Mouse (Mus musculus): ENCODE measurements around the gene Amotl1. TPM values are rescaled to one million over a fixed set of nuclear protein-coding genes. Genes with fewer than 3 reads are reported as not detected.

Amotl1 gene
- polyA plus RNA-seq (2015; fragmentation: Nextera tagmentation; extraction: Ambion mirVana), result 1.6 and 1.9 TPM in 2 replicates

DNA sequence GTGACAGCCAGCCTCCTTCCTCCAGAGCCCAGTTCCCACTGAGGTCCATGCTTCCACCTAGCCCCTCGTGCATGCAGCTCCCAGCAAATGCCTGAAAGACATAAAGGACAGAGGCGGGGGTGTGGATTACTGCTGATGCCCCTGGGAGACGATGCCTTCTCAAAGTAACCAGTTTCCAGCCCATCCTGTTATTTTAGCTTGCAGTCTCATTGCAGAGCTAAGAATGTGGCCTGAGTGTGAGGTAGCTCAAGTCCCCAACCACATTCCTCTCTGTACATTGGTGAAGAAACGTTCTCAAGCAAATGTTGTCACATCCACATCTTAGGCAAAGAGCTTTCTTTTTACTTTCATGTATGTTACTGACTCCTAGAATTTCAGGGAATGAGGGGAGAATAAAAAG lies at the start of gene Amotl1:
Amotl1 (minus strand) TSS at position 101 of the 400 bp plus-strand sequence.
- TF ChIP-seq EP300 (IDR thresholded peaks at IDR 0.05; ENCODE audit: low read depth), result no peak
- TF ChIP-seq CTCF (IDR thresholded peaks at IDR 0.05; ENCODE audit: low read depth), result no peak
- WGBS (ENCODE audit: insufficient replicate concordance), result 50% methylated on average over 4 of the region's 4 CpGs

DNA sequence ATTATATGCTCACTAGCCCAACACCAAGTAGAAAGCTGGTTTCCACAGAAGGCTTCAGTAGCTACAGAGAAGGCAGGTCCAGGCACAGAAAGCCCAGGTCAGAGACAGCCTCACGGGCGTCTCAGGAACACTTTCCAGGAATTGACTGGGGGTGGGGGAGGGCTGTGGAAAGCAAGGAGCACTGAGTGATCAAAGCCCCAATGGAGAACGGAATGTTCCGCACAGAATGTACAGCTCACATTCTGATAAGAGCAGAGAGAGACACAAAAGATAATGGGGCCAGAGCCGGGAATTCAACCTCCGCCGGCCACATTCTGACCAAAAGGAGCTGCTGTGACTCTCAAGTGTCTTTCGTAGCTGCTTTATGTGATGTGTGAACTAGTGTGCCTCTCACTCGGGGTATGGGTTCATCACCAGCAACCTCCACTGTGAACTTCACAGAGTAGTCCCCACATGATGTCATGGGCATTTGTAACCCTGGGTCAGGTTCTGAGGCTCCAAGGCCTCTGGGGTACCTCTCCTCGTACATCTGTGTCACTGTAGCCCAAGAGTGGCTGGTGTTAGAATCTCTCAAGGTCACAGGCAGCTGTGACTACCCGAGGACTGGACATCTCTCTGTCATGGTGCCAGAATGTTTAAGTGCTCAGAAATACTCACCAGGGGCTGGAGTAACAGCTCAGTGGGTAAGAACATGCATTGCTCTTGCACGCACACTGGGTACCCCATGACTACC lies 44.7 kb upstream of the Amotl1 start:
- no peak for TF ChIP-seq CTCF (IDR thresholded peaks at IDR 0.05; ENCODE audit: low read depth)
- TF ChIP-seq EP300 (IDR thresholded peaks at IDR 0.05; ENCODE audit: low read depth), result peak; percentile 89
- Histone ChIP-seq H3K27ac (ENCODE audit: low read depth) (peak overlapping the region; percentile 57; the same call in 1 of the 2 replicates), H3K9me3 (ENCODE audit: low read length) (no peaks in the 10 kb centered on the region), H3K4me3 (ENCODE audit: low read depth, low read length) (no peak overlapping the region), H3K27me3 (ENCODE audit: insufficient read depth, low read length) (no peaks in the 10 kb centered on the region), H3K9ac (replicated peaks) (no peak overlapping the region), H3K36me3 (replicated peaks; ENCODE audit: insufficient read depth, low read length) (no peaks in the 10 kb centered on the region), H3K4me1 (ENCODE audit: insufficient read depth) (no peaks in the 10 kb centered on the region), H3K4me2 (ENCODE audit: low read depth, low read length) (no peak overlapping the region)
- DNase-seq (peak; percentile 28), ATAC-seq (peak; percentile 33; the same call in 1 of the 2 replicates)
- 58% methylated on average over 12 of the region's 12 CpGs for WGBS (ENCODE audit: insufficient replicate concordance)

More for the DNA sequence above, at the start of gene Amotl1:
- Histone ChIP-seq H3K9ac (replicated peaks) (no peak within 1 kb of the TSS), H3K9me3 (ENCODE audit: low read length) (no peaks in the 10 kb centered on the region), H3K36me3 (replicated peaks; ENCODE audit: insufficient read depth, low read length) (no peaks in the 10 kb centered on the region), H3K4me3 (ENCODE audit: low read depth, low read length) (no peak within 1 kb of the TSS), H3K4me1 (ENCODE audit: insufficient read depth) (peaks cover 3% of the 10 kb centered on the region; the same call in 1 of the 2 replicates), H3K27ac (ENCODE audit: low read depth) (no peak within 1 kb of the TSS), H3K27me3 (ENCODE audit: insufficient read depth, low read length) (no peaks in the 10 kb centered on the region), H3K4me2 (ENCODE audit: low read depth, low read length) (no peak within 1 kb of the TSS)
- ATAC-seq (no peak), DNase-seq (no peak)

DNA sequence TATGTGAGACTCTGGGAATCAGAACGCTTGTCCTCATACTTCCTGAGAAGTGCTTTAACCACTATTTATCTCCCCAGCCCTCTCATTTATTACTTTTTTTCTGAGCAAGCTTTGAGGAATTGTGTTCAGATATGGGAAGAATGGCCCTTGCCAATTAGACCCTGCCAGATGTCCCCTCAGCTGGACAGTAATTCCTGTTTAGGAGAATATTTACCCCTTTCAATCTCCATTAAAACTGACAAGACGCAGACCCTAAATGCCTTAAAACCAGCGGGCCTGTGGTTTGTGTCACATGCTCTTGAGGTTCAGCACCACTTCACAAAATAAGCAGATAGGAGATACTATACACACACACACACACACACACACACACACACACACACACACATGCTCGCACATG lies 39.5 kb upstream of the Amotl1 start:
- no peak overlapping the region for H3K27ac ChIP-seq (ENCODE audit: low read depth)
- no peaks in the 10 kb centered on the region for H3K27me3 ChIP-seq (ENCODE audit: insufficient read depth, low read length)
- TF ChIP-seq CTCF (IDR thresholded peaks at IDR 0.05; ENCODE audit: low read depth), result no peak
- TF ChIP-seq EP300 (IDR thresholded peaks at IDR 0.05; ENCODE audit: low read depth), result no peak
- ATAC-seq (no peak), DNase-seq (no peak)
- WGBS (ENCODE audit: insufficient replicate concordance), result 51% methylated on average over 4 of the region's 4 CpGs
- H3K4me3 ChIP-seq (ENCODE audit: low read depth, low read length), result no peak overlapping the region
- H3K4me1 ChIP-seq (ENCODE audit: insufficient read depth), result no peaks in the 10 kb centered on the region
- no peak overlapping the region for H3K4me2 ChIP-seq (ENCODE audit: low read depth, low read length)
- no peaks in the 10 kb centered on the region for H3K9me3 ChIP-seq (ENCODE audit: low read length)
- H3K9ac ChIP-seq (replicated peaks), result no peak overlapping the region
- H3K36me3 ChIP-seq (replicated peaks; ENCODE audit: insufficient read depth, low read length), result no peaks in the 10 kb centered on the region

DNA sequence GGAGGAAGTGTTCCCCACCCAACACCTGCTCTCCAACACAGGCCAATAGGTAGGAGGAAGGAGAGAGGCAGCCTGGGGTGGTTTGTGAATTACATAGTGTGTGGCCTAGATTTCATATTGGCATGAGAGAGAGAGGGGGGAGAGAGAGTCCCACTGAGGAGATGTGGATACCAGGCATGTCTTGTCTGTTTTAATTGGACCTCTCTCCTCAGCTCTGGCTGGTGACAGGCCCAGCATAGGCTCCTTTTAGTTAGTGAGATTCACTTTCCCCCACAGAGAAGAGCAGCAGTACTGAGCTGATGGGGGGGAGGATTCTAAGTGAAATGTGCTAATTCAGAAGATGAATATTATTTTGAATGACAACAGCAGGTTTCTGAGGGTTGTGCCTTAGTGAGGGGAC lies 37.9 kb upstream of the Amotl1 start:
- H3K9ac ChIP-seq (replicated peaks), result no peak overlapping the region
- TF ChIP-seq EP300 (IDR thresholded peaks at IDR 0.05; ENCODE audit: low read depth) (no peak), CTCF (IDR thresholded peaks at IDR 0.05; ENCODE audit: low read depth) (no peak)

DNA sequence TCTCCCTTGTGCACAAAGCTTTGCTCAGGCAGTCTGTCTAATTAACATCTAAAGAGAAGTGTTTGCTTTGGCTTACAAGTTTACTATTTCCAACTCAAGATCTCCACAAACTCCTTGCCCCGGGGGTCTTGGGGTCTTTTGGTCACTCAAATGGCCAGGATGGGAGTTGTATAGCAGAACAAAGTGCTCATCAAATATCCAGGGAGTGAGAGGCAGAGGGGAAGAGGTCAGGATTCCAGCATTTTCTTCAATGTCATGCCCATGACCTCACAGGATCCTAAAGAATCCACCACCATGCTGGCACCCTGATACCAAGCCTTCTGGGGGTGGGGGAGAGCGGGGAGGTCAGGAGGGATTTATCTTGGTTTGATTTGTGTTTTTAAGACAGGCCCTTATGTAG lies 35.7 kb upstream of the Amotl1 start:
- TF ChIP-seq CTCF (IDR thresholded peaks at IDR 0.05; ENCODE audit: low read depth), result no peak
- TF ChIP-seq EP300 (IDR thresholded peaks at IDR 0.05; ENCODE audit: low read depth), result no peak
- no peaks in the 10 kb centered on the region for H3K4me1 ChIP-seq (ENCODE audit: insufficient read depth)
- ATAC-seq (no peak), DNase-seq (no peak)
- no peaks in the 10 kb centered on the region for H3K27me3 ChIP-seq (ENCODE audit: insufficient read depth, low read length)
- no peak overlapping the region for H3K4me2 ChIP-seq (ENCODE audit: low read depth, low read length)
- H3K9me3 ChIP-seq (ENCODE audit: low read length), result no peaks in the 10 kb centered on the region
- no peak overlapping the region for H3K27ac ChIP-seq (ENCODE audit: low read depth)
- no peak overlapping the region for H3K4me3 ChIP-seq (ENCODE audit: low read depth, low read length)
- no peaks in the 10 kb centered on the region for H3K36me3 ChIP-seq (replicated peaks; ENCODE audit: insufficient read depth, low read length)
- H3K9ac ChIP-seq (replicated peaks), result no peak overlapping the region
- 50% methylated on average over 2 of the region's 2 CpGs for WGBS (ENCODE audit: insufficient replicate concordance)

More for the DNA sequence above, 37.9 kb upstream of the Amotl1 start:
- Histone ChIP-seq H3K27ac (ENCODE audit: low read depth) (no peak overlapping the region), H3K4me3 (ENCODE audit: low read depth, low read length) (no peak overlapping the region), H3K9me3 (ENCODE audit: low read length) (no peaks in the 10 kb centered on the region), H3K4me1 (ENCODE audit: insufficient read depth) (no peaks in the 10 kb centered on the region), H3K27me3 (ENCODE audit: insufficient read depth, low read length) (no peaks in the 10 kb centered on the region), H3K36me3 (replicated peaks; ENCODE audit: insufficient read depth, low read length) (no peaks in the 10 kb centered on the region), H3K4me2 (ENCODE audit: low read depth, low read length) (no peak overlapping the region)
- no peak for DNase-seq
- ATAC-seq, result no peak

DNA sequence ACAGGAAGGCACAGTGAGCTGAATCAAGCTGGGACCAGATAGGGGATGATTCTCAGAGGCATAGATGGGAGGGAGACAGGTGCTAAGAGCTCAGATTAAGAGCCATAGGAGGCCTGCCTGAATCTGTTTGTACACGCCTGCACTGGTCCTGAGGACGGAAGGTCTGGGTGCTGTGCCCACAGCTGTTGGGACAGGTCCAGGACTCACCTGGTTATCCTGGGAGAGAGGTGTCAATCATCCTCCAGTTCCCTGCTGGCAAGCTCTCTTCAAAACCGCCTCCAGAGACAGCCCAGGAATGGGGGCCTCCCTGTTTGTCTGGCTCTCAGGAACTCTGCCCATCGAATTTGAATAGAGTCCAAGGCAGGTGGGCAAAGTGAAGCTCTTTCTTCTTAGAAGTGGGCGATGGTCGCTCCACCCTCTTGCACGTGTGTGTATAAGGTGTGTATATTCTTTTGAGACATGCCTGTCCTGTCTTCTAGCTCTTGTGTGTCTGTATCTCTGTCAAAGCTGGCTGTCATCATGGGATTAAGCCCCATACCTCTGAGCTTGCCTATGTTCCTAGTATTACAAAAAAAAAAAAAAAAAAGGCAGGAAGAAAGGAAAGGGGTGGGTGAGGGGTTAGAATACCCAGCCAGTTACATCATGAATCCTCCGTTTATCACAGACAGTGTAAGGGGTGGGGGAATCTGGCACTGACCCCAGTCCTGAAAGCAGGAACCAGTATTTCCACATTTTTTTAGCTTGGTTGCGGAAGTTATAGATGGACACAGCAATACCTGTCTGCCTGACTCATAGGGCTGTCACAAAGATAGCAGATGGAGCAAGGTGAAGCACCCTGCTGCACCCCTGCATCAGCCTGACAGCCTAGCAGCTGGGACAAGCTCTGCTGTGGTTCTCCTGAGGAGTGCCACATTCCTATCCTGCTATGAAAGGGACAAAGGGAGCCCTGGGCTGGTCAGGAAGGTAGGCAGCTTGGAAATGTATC lies 31.1 kb upstream of the Amotl1 start:
- no peaks in the 10 kb centered on the region for H3K27me3 ChIP-seq (ENCODE audit: insufficient read depth, low read length)
- DNase-seq, result no peak
- no peaks in the 10 kb centered on the region for H3K9me3 ChIP-seq (ENCODE audit: low read length)
- H3K4me1 ChIP-seq (ENCODE audit: insufficient read depth), result no peaks in the 10 kb centered on the region
- no peak overlapping the region for H3K4me3 ChIP-seq (ENCODE audit: low read depth, low read length)
- no peak overlapping the region for H3K27ac ChIP-seq (ENCODE audit: low read depth)
- 54% methylated on average over 9 of the region's 9 CpGs for WGBS (ENCODE audit: insufficient replicate concordance)
- no peaks in the 10 kb centered on the region for H3K36me3 ChIP-seq (replicated peaks; ENCODE audit: insufficient read depth, low read length)
- TF ChIP-seq CTCF (IDR thresholded peaks at IDR 0.05; ENCODE audit: low read depth) (no peak), EP300 (IDR thresholded peaks at IDR 0.05; ENCODE audit: low read depth) (no peak)
- H3K4me2 ChIP-seq (ENCODE audit: low read depth, low read length), result no peak overlapping the region
- H3K9ac ChIP-seq (replicated peaks), result no peak overlapping the region
- ATAC-seq, result no peak

Data from liver, postnatal 0 days (tissue).